Mouse (Mus musculus) right cerebral cortex, postnatal 4 days (tissue): ENCODE measurements around the gene Hist1h3e.
"Not testable (repeated sequence)": the region's sequence is repeated elsewhere in the genome, so short reads cannot be mapped to it uniquely, and the experiment has no call there.

Source experiments
- DNase-seq: peaks from one replicate; pipeline ENCODE4 v3.0.0-alpha.2; 2022

Gene Hist1h3e

DNA sequence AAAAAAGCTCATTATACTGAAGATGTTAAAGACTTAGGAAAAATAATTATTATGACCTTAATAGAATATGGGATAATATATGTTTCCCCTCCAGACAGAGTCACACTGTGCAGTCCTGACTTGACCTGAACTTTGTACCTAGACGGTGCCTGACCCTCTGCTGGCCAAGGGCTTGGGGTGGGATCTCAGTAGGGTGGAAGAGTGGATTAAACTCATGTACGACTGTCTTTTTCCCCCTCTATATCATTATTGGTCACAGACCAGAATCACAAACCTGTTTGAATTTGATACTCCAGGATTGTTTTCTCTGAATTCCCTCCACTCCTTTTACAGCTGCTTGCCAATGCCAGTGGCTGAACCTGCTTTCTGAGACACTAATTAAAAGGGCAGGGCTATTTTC is 1.5 kb downstream of the Hist1h3e start:
- DNase-seq: not testable (repeated sequence)

DNA sequence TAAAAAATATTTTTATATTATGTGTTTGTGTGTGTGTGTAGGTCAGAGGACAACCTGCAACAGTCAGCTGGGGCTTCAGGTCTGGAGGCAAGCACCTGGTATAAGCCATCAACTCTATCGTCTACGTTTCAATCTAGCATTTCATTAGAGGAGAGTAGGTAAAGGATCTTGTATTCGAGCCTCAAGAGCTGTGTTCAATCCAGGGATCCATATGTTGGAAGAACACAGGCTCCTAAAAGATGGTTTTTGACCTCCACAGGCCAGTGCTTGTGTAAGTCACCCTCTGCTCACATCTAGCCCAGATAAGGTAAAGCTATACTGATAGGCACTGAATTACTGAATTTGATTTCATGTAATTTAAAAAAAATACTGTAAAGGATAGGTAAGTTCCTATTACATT is 5.3 kb downstream of the Hist1h3e start:
- DNase-seq: no peak

DNA sequence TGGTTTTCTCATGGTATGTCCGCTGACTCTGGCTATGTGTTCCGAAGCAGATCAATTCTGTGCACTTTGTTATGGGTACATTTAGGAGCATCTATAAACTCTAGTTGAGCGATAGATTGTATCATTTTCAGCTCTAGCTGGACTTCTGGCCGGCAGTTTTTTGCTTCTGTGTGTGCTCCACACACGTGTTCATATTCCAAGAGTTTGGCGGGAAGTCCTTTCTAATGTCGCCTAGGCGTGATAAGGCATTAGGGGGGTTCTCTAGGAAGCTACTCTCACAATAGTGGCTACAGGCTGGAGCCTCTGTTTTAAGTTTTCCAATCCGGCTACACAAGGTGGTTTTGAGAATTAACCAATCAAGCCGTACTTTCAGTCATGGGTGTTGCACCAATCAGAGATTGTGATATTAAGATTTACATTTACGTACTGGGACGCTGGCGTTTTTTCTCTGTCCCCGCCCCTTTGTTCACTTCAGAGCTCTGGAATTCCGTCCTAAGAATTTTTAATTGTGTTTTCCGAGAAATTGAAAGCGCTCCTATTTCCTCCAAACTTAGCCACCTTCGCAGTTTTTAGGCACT is 6.2 kb downstream of the Hist1h3e start:
- peak; percentile 40 for DNase-seq

DNA sequence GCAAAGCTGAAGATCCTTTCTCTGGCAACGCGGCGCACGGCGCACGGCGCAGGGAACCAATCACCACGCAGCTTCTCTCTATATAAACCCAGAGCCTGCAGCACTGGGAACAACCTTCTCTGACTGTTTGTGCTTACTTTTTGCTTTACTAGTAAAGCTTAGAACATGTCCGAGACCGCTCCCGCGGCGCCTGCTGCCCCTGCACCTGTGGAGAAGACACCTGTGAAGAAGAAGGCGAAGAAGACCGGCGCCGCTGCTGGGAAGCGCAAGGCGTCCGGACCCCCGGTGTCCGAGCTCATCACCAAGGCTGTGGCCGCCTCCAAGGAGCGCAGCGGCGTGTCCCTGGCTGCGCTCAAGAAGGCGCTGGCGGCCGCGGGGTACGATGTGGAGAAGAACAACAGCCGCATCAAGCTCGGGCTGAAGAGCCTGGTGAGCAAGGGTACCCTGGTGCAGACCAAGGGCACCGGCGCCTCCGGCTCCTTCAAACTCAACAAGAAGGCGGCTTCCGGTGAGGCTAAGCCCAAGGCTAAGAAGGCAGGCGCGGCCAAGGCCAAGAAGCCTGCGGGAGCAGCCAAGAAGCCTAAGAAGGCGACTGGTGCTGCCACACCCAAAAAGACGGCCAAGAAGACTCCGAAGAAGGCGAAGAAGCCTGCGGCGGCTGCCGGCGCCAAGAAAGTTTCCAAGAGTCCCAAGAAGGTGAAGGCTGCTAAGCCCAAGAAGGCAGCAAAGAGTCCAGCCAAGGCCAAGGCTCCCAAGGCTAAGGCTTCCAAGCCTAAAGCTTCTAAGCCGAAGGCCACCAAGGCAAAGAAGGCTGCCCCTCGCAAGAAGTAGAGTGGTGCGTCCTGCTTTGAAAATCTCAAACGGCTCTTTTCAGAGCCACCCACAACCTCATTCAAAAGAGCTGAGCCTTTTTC is 7.0 kb downstream of the Hist1h3e start:
- DNase-seq: peak; percentile 60

DNA sequence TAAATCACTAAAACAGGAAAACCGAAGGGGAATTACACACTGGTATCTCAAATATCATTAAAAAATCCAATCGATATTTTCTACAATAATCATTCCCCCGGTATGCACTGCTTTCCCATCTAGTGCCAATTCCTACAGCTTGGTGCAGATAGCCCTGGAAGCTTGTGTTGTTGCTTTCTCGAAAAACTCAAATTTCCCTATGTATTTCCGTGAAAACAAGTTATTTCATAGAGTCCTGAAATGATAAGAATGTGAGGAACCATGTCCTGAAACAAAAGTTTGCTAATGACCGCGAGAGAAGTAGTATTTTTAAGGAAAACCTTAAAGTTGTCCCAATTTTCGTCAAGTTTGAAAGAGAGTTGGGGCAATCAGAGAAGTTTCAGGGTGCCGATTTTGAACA is 7.8 kb downstream of the Hist1h3e start:
- no peak for DNase-seq

DNA sequence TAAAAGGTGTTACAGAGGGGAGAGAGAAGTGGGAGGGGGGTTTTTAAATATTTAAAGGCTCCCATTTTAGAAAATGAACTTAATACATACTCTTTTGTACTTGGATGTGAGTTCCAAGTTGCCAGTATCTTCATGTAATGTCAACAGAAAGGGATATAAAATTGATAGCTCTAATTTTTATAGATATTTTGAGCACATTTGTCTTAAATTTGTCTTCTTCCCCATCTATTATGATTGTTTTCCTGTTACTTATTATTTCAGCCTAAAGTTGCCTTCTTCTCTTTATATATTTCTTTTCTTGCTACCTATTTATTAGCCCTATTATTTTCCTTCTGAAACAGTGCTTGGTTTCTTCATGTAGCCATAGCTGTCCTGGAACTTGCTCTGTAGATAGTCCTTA is 9.2 kb downstream of the Hist1h3e start, which contains the start of gene Hist1h1d:
Gene Hist1h1d (plus strand): TSS at position 301 of the 400 bp plus-strand sequence.
- no peak for DNase-seq

DNA sequence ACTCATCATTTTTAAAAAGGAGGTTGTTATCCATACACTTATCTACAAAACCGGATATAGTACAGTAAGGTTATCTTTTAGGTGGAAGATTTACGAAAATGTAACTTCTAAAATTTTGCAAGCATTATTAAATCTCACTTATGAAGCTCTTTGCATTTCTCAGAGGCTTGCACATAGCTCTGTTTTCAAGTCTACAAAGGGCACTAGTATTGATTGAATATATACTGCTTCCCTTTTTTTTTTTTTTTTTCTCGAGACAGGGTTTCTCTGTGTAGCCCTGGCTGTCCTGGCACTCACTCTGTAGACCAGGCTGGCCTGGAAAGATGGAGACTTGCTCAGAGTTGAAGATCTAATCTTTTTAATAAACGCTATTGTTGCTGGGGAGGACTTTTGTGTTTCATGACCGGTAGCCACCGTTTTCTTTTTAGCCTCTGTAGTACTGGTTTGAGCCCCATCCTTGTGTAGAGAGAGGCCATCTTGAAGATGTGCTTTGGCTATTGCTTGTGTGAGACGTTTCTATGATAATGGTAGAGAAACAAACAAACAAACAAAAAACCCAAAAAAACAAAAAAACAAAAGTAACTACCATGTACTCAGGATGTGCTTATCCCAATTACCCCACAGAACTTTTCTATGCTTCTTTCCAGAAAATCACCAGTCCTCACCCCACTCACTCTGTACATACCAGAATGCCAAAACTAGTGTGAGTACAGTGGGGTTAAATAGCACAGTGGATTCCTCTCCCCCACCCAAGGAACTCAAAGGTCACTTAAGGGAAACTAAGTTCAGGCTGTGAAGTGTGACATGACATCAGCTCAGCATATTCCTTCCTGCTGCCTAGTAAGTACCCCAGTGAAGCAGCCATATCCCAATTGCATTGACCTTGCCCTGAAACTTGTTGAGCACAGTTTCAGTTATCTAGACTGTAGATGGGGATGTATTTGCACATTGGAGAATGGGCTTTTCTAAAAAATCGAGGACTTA is 9.9 kb downstream of the Hist1h3e start:
- DNase-seq: no peak

DNA sequence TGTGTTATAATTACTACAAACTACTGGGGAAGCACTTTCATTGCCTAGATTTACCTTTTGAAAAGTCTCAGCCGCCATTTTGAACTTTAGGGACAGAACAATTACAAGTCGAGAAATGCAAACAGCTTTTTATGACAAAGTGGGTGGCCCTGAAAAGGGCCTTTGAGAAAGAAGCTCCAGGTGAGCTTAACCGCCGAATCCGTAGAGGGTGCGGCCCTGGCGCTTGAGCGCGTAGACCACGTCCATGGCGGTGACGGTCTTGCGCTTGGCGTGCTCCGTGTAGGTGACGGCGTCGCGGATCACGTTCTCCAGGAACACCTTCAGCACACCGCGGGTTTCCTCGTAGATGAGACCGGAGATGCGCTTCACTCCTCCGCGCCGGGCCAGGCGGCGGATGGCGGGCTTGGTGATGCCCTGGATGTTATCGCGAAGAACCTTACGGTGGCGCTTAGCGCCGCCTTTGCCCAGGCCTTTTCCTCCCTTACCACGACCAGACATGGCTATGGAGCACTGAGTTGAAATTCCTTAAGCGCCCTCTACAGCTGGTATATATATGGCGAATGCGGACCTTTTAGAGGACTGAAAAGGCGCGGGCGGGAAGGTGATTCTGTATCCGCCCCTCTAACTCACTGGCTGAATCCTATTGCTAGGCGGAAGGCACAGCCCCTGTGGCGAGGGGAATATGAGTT is 10.9 kb downstream of the Hist1h3e start, which contains the start of gene Hist1h4f:
Gene Hist1h4f (minus strand): TSS at position 503 of the 689 bp plus-strand sequence.
- peak; percentile 76 for DNase-seq

DNA sequence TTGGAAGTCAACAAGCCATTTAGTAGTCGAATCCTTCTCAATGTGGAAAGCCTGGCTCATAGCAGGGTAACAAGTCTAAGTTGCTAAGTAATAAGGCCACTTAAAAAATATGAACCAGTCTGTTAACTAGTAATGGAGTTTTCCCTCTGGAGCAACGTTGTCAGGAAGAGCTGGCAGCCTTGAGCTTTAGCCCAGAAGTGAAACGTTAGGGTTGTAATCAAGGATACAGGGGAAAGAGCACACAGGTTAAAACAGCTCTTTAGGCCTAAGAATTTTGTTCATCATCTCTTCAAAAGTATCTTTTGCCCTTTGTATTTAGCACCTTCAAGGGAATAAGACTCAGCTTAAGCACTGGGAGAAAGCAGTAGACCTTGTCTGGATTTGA is 11.4 kb downstream of the Hist1h3e start:
- DNase-seq: no peak

DNA sequence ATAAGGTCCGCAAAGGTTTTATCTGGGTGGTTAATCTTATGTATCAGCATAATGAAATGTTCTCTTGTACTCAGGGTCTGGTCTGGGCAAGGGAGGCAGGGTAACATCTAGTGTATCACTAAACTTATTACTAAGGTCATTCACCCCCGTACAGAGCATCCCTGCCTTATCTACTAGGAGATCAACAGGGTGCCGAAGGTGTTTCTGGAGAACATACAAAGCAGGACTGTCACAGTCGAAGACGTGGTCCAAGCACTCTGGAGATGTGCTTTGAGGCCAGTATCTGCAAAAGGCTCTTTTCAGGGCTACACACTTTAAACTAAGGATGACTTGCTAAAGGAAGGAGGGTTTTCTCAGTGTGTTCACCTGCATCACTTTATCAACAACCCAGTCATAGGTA is 15.5 kb downstream of the Hist1h3e start:
- DNase-seq: no peak

DNA sequence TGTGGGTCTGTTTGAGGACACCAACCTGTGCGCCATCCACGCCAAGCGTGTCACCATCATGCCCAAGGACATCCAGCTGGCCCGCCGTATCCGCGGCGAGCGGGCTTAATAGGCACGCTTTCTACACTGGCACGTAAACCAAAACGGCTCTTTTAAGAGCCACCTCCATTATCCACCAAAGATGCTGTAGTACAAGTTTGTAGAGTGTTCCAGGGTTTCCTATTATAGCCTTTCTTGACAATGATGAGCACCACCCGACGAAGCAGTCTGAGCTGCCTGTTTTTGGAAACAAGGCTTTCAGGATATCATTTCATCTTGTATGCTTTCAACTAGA is 17.4 kb downstream of the Hist1h3e start:
- DNase-seq: not testable (repeated sequence)

DNA sequence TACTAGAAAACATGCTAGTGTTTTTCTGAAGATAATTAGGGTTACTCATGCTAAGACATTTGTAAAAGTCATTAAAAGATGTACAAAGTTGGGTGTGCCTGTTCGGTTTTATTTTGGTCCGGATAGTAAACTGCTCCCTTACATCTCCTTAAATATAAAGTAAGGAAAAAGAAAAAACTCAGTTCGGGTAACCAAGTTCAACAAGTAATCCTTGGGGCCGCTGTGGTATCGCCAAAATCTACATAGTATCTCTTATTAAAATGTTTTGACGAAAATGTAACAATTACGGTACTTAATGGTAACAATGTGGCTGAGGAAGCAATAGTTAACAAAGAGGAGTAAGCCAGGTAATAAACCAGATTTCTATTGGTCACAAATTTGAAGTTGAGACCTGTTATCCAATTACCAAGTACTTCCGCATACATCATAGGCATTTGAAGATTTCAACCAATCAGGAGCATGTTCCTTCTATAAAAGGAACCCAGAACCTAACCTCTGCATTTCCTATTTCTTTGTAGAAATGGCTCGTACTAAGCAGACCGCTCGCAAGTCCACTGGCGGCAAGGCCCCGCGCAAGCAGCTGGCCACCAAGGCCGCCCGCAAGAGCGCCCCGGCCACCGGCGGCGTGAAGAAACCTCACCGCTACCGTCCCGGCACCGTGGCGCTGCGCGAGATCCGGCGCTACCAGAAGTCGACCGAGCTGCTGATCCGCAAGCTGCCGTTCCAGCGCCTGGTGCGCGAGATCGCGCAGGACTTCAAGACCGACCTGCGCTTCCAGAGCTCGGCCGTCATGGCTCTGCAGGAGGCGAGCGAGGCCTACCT is 18.0 kb downstream of the Hist1h3e start, which contains the start of gene Hist1h3f:
Gene Hist1h3f (plus strand): TSS at position 88 of the 822 bp plus-strand sequence.
- DNase-seq: peak; percentile 44

DNA sequence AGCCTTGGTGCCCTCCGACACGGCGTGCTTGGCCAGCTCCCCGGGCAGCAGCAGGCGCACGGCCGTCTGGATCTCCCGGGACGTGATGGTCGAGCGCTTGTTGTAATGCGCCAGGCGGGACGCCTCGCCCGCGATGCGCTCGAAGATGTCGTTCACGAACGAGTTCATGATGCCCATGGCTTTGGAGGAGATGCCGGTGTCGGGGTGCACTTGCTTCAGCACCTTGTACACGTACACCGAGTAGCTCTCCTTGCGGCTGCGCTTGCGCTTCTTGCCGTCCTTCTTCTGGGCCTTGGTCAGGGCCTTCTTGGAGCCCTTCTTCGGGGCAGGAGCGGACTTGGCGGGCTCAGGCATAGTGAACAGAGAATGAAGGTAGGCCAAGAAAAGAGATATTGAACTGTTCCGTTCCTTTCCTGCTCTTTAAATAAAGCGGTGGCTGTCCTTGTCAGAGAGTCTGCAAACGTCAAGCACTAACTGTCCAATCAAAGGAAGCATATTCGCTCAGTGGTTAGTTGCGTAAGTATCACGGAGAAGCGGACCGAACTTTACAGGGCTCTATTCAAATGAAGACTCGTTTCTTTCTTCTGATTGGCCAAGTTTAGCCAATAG is 19.1 kb downstream of the Hist1h3e start, which contains the start of gene Hist1h2bh:
Gene Hist1h2bh (minus strand): TSS at position 394 of the 609 bp plus-strand sequence.
- peak; percentile 14 for DNase-seq

DNA sequence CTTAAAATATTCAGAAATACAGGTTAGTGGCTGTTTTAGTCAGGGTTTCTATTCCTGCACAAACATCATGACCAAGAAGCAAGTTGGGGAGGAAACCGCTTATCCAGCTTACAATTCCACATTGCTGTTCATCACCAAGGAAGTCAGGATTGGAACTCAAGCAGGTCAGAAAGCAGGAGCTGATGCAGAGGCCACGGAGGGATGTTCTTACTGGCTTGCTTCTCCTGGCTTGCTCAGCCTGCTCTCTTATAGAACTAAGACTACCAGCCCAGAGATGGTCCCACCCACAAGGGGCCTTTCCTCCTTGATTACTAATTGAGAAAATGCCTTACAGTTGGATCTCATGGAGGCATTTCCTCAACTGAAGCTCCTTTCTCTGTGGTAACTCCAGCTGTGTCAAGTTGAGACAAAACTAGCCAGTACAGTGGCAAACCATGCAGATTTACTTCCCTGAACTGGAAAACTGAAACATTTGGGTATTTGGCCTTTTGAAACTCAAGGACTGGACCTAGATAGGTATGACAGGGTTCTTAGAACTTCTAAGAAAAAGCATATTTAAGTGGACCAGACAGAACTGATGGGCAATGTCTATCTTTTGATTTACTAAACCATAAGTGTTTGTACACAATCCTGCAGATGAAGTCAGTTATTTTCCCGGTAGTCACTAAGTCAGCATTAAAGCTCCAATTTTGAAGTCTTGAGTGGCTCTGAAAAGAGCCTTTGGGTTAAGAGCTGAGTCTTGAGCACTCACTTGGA is 19.8 kb downstream of the Hist1h3e start:
- DNase-seq: not testable (repeated sequence)

DNA sequence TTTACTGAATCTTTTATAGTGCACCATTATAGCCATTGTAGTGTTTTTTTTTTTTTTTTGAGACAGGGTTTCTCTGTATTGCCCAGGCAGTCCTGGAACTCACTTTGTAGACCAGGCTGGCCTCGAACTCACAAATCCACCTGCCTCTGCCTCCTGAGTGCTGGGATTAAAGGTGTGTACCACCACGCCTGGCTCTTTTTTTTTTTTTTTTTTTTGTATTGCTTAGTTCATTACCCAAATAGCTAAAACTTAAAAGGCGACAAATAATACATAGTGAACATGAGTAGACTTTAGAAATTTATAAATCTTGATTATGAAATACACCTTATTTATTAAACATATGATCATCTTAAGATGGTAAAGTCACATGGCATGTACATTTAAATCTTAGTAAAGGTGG is 20.7 kb downstream of the Hist1h3e start:
- DNase-seq: no peak

DNA sequence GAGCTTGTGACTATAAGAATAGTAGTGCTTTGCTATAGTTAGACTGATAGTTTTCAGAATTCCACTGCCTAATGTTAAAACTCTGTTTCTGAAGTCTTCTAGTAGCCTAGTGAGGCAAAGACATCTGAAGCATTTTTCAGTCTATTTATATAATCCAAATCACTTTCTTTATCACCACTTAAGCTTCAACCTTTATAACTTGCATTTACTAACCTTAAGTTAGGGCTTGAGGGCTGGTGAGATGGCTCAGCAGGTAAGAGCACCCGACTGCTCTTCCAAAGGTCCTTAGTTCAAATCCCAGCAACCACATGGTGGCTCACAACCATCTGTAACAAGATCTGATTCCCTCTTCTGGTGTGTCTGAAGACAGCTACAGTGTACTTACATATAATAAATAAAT is 22.3 kb downstream of the Hist1h3e start:
- not testable (repeated sequence) for DNase-seq

DNA sequence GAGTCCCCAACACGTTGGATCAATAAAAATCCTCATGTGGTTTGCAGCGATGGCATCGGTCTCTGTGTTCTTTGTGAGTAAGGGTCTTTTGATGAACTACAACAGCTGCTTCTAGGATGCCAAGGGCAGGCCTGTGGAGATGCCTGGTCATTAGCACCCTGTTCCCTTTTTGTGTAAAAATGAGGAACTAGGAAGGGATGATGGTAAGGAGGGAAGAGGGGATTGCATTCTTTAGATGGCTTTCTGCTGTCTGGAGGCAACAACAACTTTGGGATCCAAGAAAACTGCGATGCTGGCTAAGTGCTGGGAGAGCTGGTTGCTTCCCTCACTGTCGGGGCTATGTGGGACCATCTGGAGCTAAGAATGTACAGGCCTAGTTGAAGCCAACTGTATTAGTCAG is 23.9 kb downstream of the Hist1h3e start:
- DNase-seq: no peak

DNA sequence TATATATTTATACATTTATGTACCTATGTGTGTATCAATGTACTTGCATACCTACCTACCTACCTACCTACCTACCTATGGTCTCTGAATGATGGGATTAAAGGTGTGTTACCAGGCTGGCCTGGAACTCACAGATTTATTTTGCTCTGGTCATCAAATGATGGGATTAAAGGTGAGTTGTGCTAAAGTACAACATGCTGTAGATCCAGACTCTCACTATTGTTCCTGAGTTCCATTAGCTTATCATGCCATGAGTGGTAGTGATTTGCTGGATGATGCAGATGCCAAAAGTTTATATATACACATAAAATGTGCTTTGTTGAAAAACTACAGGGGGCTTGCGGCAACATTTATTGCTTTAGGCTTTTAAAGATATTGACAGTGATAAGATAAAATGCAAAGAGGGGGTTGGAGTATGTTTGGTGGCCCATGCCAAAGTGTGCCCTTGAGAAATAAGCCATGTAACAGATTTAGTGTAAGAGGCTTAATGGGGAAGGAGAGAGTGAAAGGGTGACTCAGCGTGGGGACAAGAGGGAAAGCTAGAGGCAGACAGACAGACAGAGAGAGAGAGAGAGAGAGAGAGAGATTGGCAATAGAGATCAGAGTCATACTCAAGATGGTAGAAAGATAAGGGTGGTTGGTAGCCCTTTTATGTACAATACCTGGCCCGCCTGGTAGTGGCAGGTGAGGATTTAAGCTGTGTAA is 25.0 kb downstream of the Hist1h3e start:
- no peak for DNase-seq

DNA sequence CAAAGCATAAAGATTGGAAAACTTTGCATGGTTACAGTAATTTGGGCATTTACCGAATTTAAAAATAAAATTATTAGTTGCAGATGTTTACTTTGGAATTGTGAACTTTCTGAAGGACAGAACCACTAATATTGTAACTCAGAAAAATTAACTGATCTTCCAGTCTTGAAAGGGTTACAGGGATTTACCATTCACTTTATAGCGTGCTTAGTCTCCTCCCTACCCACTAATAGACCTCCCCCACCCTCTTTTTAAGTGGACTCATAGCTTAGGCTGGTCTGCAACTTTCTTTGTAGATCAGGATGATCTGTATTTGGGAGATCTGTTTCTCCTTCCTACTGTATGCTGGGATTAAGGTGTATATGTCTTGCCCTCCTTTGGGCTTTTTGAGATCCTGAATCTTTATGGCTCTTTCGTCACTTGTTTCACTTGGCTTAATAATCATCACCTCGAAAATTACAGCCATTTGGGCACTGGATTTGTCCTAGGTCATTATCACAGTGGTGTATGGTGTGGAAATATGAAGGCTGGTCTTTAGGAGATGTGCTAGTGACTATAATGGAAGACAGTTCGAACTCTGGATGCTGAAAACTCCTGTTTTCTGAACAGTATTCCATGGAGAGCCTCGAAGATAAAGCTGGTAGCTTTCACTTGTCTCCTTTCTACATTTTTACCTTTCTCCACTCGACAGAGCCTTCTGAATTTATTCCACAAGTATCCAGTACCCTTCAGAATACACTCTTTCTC is 25.9 kb downstream of the Hist1h3e start:
- no peak for DNase-seq
